Mouse (Mus musculus) spleen, adult 2 months (tissue): ENCODE data around the gene Gramd1c.

Experiments
- CTCF ChIP-seq: fragments of 200-500 bp; IDR thresholded peaks from 2 replicates; pipeline ENCODE4 v1.5.1; 2011; ENCODE audit warnings: mild to moderate bottlenecking, inconsistent platforms; ENCODE audit not compliant: insufficient read depth, insufficient read length, insufficient replicate concordance; ENCODE audit errors: extremely low read depth
- POLR2A ChIP-seq: fragments of 200-500 bp; IDR thresholded peaks from 2 replicates; pipeline ENCODE4 v1.6.1; 2011; ENCODE audit warnings: low read depth, low read length, inconsistent platforms

GRCm38 (mm10) chr16:43971189-43971588 is 92.0 kb downstream of the Gramd1c start:
- TF ChIP-seq CTCF: no peak
- no peak for TF ChIP-seq POLR2A
